8 mouse cellular contexts compared by ENCODE assay signal in genomic region chr5:36359535-36360243, GRCm38 (mm10). TPM values are rescaled to one million over a fixed set of nuclear protein-coding genes. Genes with fewer than 3 reads are reported as not detected.
DNase-seq lines count a peak whose midpoint lies in the region; ATAC-seq and TF ChIP-seq lines count a peak whose summit lies in the region.

No protein-coding gene starts in this region.

- H3K4me2 ChIP-seq in intestine, embryonic 15.5 days (replicated peaks), result no peak overlapping the region
- no peak overlapping the region for H3K4me2 ChIP-seq in intestine, postnatal 0 days (replicated peaks; ENCODE audit: low read depth)

- no peak for TF ChIP-seq CTCF in intestine, postnatal 0 days (IDR thresholded peaks at IDR 0.05; ENCODE audit: low read depth)
- no peak for TF ChIP-seq CTCF in E14TG2a.4 (conservative IDR thresholded peaks at IDR 0.05; ENCODE audit: low read length)
- TF ChIP-seq CTCF in brain, embryonic 14.5 days (IDR thresholded peaks at IDR 0.05; ENCODE audit: borderline replicate concordance, extremely low read depth, insufficient read depth, insufficient read length), result no peak

- DNase-seq in brain, embryonic 14.5 days (ENCODE audit: low read depth), result peak; percentile 77
- DNase-seq in limb, embryonic 10.5 days (ENCODE audit: low spot score), result no peak
- DNase-seq in ovary, postnatal 36 days (ENCODE audit: low spot score), result no peak
- DNase-seq in retina, embryonic 14.5 days (ENCODE audit: low spot score), result no peak
- no peak for DNase-seq in thymus, postnatal 25 days

- peaks cover 33% of the 10 kb centered on the region for H3K4me1 ChIP-seq in intestine, embryonic 15.5 days (replicated peaks)
- no peaks in the 10 kb centered on the region; the same call in 1 of the 2 replicates for H3K4me1 ChIP-seq in intestine, postnatal 0 days (replicated peaks; ENCODE audit: control insufficient read depth, insufficient read depth, low read length)
- peaks cover 61% of the 10 kb centered on the region for H3K4me1 ChIP-seq in E14TG2a.4 (replicated peaks; ENCODE audit: low read depth, low read length)
- H3K4me1 ChIP-seq in limb, embryonic 10.5 days, result peaks cover 67% of the 10 kb centered on the region

- no peaks in the 10 kb centered on the region for H3K36me3 ChIP-seq in intestine, embryonic 15.5 days
- no peaks in the 10 kb centered on the region for H3K36me3 ChIP-seq in intestine, postnatal 0 days (ENCODE audit: control insufficient read depth, insufficient read depth)
- no peaks in the 10 kb centered on the region for H3K36me3 ChIP-seq in E14TG2a.4 (ENCODE audit: insufficient read depth, low read length)
- H3K36me3 ChIP-seq in limb, embryonic 10.5 days, result no peaks in the 10 kb centered on the region

- WGBS in intestine, embryonic 15.5 days, result 60% methylated on average over 5 of the region's 5 CpGs
- 77% methylated on average over 5 of the region's 5 CpGs for WGBS in intestine, postnatal 0 days
- WGBS in limb, embryonic 10.5 days, result 39% methylated on average over 5 of the region's 5 CpGs

- ATAC-seq in intestine, embryonic 15.5 days, result no peak
- no peak for ATAC-seq in intestine, postnatal 0 days

- no peak overlapping the region for H3K4me3 ChIP-seq in intestine, embryonic 15.5 days (replicated peaks)
- no peak overlapping the region for H3K4me3 ChIP-seq in intestine, postnatal 0 days (ENCODE audit: low read depth, low read length)
- H3K4me3 ChIP-seq in E14TG2a.4 (replicated peaks; ENCODE audit: low read length), result peak overlapping the region; percentile 32; the same call in 1 of the 2 replicates
- H3K4me3 ChIP-seq in limb, embryonic 10.5 days, result no peak overlapping the region

- 0 out of 2 replicates have a peak overlapping the region, but pooled peaks have one; percentile 6 for H3K27ac ChIP-seq in intestine, embryonic 15.5 days
- H3K27ac ChIP-seq in intestine, postnatal 0 days (ENCODE audit: low read depth, low read length), result no peak overlapping the region
- H3K27ac ChIP-seq in limb, embryonic 10.5 days, result peak overlapping the region; percentile 67

- TF ChIP-seq POLR2A in brain, embryonic 14.5 days (IDR thresholded peaks at IDR 0.05; ENCODE audit: borderline replicate concordance, extremely low read depth, insufficient read depth, insufficient read length, poor library complexity, severe bottlenecking), result no peak

- no peaks in the 10 kb centered on the region for H3K9me3 ChIP-seq in intestine, embryonic 15.5 days
- H3K9me3 ChIP-seq in intestine, postnatal 0 days (ENCODE audit: control insufficient read depth), result no peaks in the 10 kb centered on the region
- no peaks in the 10 kb centered on the region for H3K9me3 ChIP-seq in E14TG2a.4 (ENCODE audit: low read length)
- H3K9me3 ChIP-seq in limb, embryonic 10.5 days (replicated peaks), result no peaks in the 10 kb centered on the region

- H3K27me3 ChIP-seq in intestine, embryonic 15.5 days (replicated peaks), result no peaks in the 10 kb centered on the region
- no peaks in the 10 kb centered on the region for H3K27me3 ChIP-seq in intestine, postnatal 0 days (replicated peaks; ENCODE audit: control insufficient read depth, insufficient read depth, low read length)
- H3K27me3 ChIP-seq in E14TG2a.4 (ENCODE audit: insufficient read depth, low read length), result peaks cover 6% of the 10 kb centered on the region
- no peaks in the 10 kb centered on the region for H3K27me3 ChIP-seq in limb, embryonic 10.5 days (ENCODE audit: low read depth, poor library complexity, severe bottlenecking)

- H3K9ac ChIP-seq in intestine, embryonic 15.5 days, result no peak overlapping the region
- H3K9ac ChIP-seq in intestine, postnatal 0 days (ENCODE audit: low read depth, low read length), result no peak overlapping the region

RNA-seq across cellular contexts. Expression of gene Sorcs2, which starts 38.2 kb away (rescaled TPM):
- 9.6 and 10.8 TPM in 2 replicates for polyA plus RNA-seq in intestine, embryonic 15.5 days (2015; fragmentation: Nextera tagmentation; extraction: Ambion mirVana)
- 3.5 and 3.7 TPM in 2 replicates for polyA plus RNA-seq in intestine, postnatal 0 days (2015; fragmentation: Nextera tagmentation; extraction: Ambion mirVana)
- polyA plus RNA-seq in brain, embryonic 14.5 days (2012; rRNA removed), result 16.7 and 29.0 TPM in 2 replicates
- polyA plus RNA-seq in limb, embryonic 10.5 days (2016; fragmentation: Nextera tagmentation; extraction: Ambion mirVana), result 6.1 and 8.3 TPM in 2 replicates
